Mouse (Mus musculus) frontal cortex, adult 2 months (tissue): Measurements from ENCODE around the gene Ispd. TPM values are rescaled to one million over a fixed set of nuclear protein-coding genes. Genes with fewer than 3 reads are reported as not detected.

Experiments
- DNase-seq, 2 experiments: peaks; one replicate each; pipeline ENCODE4 v3.0.0; 2022; ENCODE audit warnings: low spot score in 1 of 2; ENCODE audit errors: extremely low spot score in 1 of 2
- polyA plus RNA-seq: library from polyadenylated mRNA; depleted of rRNA; stranded (reverse); fragments of >200 nt; gene quantifications from 2 replicates; pipeline ENCODE4 v1.2.3, GENCODE M21; 2012

The Ispd gene
- polyA plus RNA-seq, 1 experiment, result 6.0 TPM

- no peak for DNase-seq
Measured at GRCm38 (mm10) chr12:36545318-36545717, 164.1 kb downstream of the Ispd start.

- no peak for DNase-seq
Measured at GRCm38 (mm10) chr12:36549474-36549873, 168.2 kb downstream of the Ispd start.

- DNase-seq, result no peak
Measured at GRCm38 (mm10) chr12:36554697-36555096, 173.4 kb downstream of the Ispd start.

GRCm38 (mm10) chr12:36564146-36564545 lies 182.9 kb downstream of the Ispd start:
- DNase-seq, result no peak

- DNase-seq, result no peak
Measured at GRCm38 (mm10) chr12:36566974-36567373, 185.7 kb downstream of the Ispd start.

GRCm38 (mm10) chr12:36570414-36571095 lies 189.3 kb downstream of the Ispd start:
- DNase-seq, result no peak

GRCm38 (mm10) chr12:36584828-36585227 lies 203.6 kb downstream of the Ispd start:
- DNase-seq, result no peak

- DNase-seq, result no peak
Measured at GRCm38 (mm10) chr12:36597539-36598250, 216.4 kb downstream of the Ispd start.

GRCm38 (mm10) chr12:36621960-36622736 lies 240.9 kb downstream of the Ispd start:
- DNase-seq, result no peak

- DNase-seq, result no peak
Measured at GRCm38 (mm10) chr12:36627204-36627603, 246.0 kb downstream of the Ispd start.

- no peak for DNase-seq
Measured at GRCm38 (mm10) chr12:36632427-36632826, 251.2 kb downstream of the Ispd start.

GRCm38 (mm10) chr12:36647514-36647913 lies 266.3 kb downstream of the Ispd start:
- no peak for DNase-seq

- peak in 1 of 2 experiments; percentile 37 for DNase-seq
Measured at GRCm38 (mm10) chr12:36662496-36662895, 281.2 kb downstream of the Ispd start.

- no peak for DNase-seq
Measured at GRCm38 (mm10) chr12:36664783-36665182, 283.5 kb downstream of the Ispd start.

- DNase-seq, result no peak
Measured at GRCm38 (mm10) chr12:36666771-36667170, 285.5 kb downstream of the Ispd start.

GRCm38 (mm10) chr12:36670164-36670908 lies 289.1 kb downstream of the Ispd start:
- DNase-seq, result no peak

- peak in 1 of 2 experiments; percentile 49 for DNase-seq
Measured at GRCm38 (mm10) chr12:36670915-36671579, 289.8 kb downstream of the Ispd start.

GRCm38 (mm10) chr12:36674481-36674880 lies 293.2 kb downstream of the Ispd start:
- no peak for DNase-seq

GRCm38 (mm10) chr12:36678220-36678619 lies 297.0 kb downstream of the Ispd start:
- no peak for DNase-seq

GRCm38 (mm10) chr12:36680883-36681505 lies 299.7 kb downstream of the Ispd start:
- DNase-seq, result no peak
